Mouse (Mus musculus) spleen, adult 2 months (tissue): Measurements from ENCODE around the gene Hist2h2aa1.

Experiments used
- CTCF ChIP-seq: fragments of 200-500 bp; IDR thresholded peaks from 2 replicates; pipeline ENCODE4 v1.5.1; 2011; ENCODE audit warnings: mild to moderate bottlenecking, inconsistent platforms; ENCODE audit not compliant: insufficient read depth, insufficient read length, insufficient replicate concordance; ENCODE audit errors: extremely low read depth
- POLR2A ChIP-seq: fragments of 200-500 bp; IDR thresholded peaks from 2 replicates; pipeline ENCODE4 v1.6.1; 2011; ENCODE audit warnings: low read depth, low read length, inconsistent platforms

DNA sequence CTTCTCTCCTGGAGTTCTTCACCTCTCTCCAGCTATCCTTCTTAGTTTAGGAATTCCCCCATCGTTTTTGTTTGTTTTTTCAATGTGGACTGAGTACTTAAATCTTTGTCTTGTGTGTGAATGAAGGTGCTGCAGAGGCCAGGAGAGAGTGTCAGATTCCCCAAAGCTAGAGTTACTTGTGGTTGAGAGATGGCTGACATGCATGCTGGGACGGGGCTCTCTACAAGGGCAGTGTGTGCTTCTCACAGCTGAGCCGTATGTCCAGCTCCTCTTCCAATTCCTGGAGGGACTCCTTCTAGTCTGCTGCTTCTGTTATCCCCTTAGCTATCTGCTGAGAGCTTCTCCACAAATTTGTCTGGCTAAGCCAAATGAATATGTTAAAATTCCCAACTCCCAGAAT lies 9.5 kb upstream of the Hist2h2aa1 start:
- TF ChIP-seq CTCF (no peak), POLR2A (no peak)
